Mouse (Mus musculus) WW6 (cell line): ENCODE measurements around the gene Trat1.
A peak's percentile ranks its signal among the peaks of the same experiment; 100 is the strongest.

Experiments used
- DNase-seq: peaks from one replicate; pipeline ENCODE4 v3.0.0-alpha.2; 2013; ENCODE audit warnings: low read depth, low spot score

The Trat1 gene

GRCm38 (mm10) chr16:48771971-48772445 is at the start of gene Trat1:
Gene Trat1 (minus strand): TSS chr16:48772021.
- no peak for DNase-seq

- no peak for DNase-seq
Observed at GRCm38 (mm10) chr16:48818524-48818923, 46.7 kb upstream of the Trat1 start.

- DNase-seq, result no peak
Observed at GRCm38 (mm10) chr16:48816695-48817094, 44.9 kb upstream of the Trat1 start, which contains the start of gene Retnlb. Gene Retnlb (plus strand): TSS chr16:48816856.

- no peak for DNase-seq
Observed at GRCm38 (mm10) chr16:48811881-48812436, 40.1 kb upstream of the Trat1 start.

GRCm38 (mm10) chr16:48809374-48809773 is 37.6 kb upstream of the Trat1 start:
- no peak for DNase-seq

GRCm38 (mm10) chr16:48806521-48806920 is 34.7 kb upstream of the Trat1 start:
- DNase-seq, result no peak

GRCm38 (mm10) chr16:48805412-48805811 is 33.6 kb upstream of the Trat1 start:
- DNase-seq, result no peak

GRCm38 (mm10) chr16:48800906-48801305 is 29.1 kb upstream of the Trat1 start:
- no peak for DNase-seq

GRCm38 (mm10) chr16:48799470-48799869 is 27.6 kb upstream of the Trat1 start:
- no peak for DNase-seq

- DNase-seq, result no peak
Observed at GRCm38 (mm10) chr16:48798285-48798684, 26.5 kb upstream of the Trat1 start.

- no peak for DNase-seq
Observed at GRCm38 (mm10) chr16:48788704-48789185, 16.9 kb upstream of the Trat1 start.

- DNase-seq, result no peak
Observed at GRCm38 (mm10) chr16:48786258-48786657, 14.4 kb upstream of the Trat1 start.

GRCm38 (mm10) chr16:48777254-48777653 is 5.4 kb upstream of the Trat1 start:
- no peak for DNase-seq

- no peak for DNase-seq
Observed at GRCm38 (mm10) chr16:48769183-48769582, 2.6 kb downstream of the Trat1 start.

GRCm38 (mm10) chr16:48760643-48761481 is 11.0 kb downstream of the Trat1 start:
- DNase-seq, result no peak

GRCm38 (mm10) chr16:48750145-48750827 is 21.5 kb downstream of the Trat1 start:
- DNase-seq, result peak; percentile 13

- DNase-seq, result no peak
Observed at GRCm38 (mm10) chr16:48745418-48745817, 26.4 kb downstream of the Trat1 start.

- no peak for DNase-seq
Observed at GRCm38 (mm10) chr16:48745011-48745410, 26.8 kb downstream of the Trat1 start.

- no peak for DNase-seq
Observed at GRCm38 (mm10) chr16:48741549-48741948, 30.3 kb downstream of the Trat1 start.

GRCm38 (mm10) chr16:48739974-48740373 is 31.8 kb downstream of the Trat1 start:
- no peak for DNase-seq

- no peak for DNase-seq
Observed at GRCm38 (mm10) chr16:48738429-48738828, 33.4 kb downstream of the Trat1 start.

- DNase-seq, result no peak
Observed at GRCm38 (mm10) chr16:48736890-48737289, 34.9 kb downstream of the Trat1 start.
